Mouse (Mus musculus): ENCODE results near the gene Serpinf2. TPM values are rescaled to one million over a fixed set of nuclear protein-coding genes. Genes with fewer than 3 reads are reported as not detected.

The Serpinf2 gene
- polyA plus RNA-seq, 1 experiment from 2014 or later: not detected

DNA sequence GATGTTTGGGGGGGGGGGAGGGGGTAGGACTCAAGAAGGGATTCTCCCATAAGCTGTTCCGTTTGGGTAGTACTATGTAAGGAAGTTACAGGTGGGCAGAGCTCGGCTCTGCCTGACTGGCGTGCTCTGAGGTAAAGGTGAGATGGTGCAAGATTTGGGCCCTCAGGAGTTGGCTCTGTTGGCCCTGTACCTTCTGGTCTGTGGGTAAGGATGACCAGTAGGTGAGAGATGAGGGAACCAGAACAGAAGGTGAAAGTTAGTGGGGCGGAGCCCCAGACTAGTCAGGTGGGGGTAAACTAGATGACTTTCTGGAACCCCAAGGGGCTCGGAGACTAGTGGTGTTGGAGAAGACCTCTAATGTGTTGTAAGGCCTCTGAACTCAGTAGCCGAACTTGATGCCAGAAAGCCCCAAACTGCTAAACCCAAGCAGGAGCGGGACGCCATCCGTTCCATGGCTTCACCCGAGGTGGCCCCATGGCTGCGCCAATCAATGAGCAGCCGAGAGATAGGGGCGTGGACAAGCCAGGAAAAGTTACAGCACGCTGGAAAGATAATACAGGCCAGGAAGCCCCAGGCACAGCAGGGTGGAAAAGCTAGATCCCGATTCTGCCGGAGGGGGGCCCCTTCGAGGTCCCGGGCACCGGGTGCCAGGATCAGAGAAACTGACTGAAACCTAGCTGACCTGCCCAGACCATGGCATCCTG is 28.3 kb upstream of the Serpinf2 start:
- peak overlapping the region; percentile 62 for H3K9ac ChIP-seq (ENCODE audit: low read length)
- H3K36me3 ChIP-seq (ENCODE audit: control insufficient read depth, insufficient read depth, low read length): no peaks in the 10 kb centered on the region
- DNase-seq (ENCODE audit: low spot score, missing footprints) (peak; percentile 90), ATAC-seq (ENCODE audit: low FRiP score) (peak; percentile 59; the same call in 1 of the 2 replicates)
- peak overlapping the region; percentile 33 for H3K4me3 ChIP-seq (ENCODE audit: low read depth, low read length)
- H3K4me2 ChIP-seq: peak overlapping the region; percentile 52
- no peak overlapping the region for H3K27ac ChIP-seq (ENCODE audit: low read depth, low read length)
- 16% methylated on average over 19 of the region's 19 CpGs for WGBS
- no peaks in the 10 kb centered on the region for H3K27me3 ChIP-seq (ENCODE audit: control insufficient read depth, insufficient read depth, low read length)
- H3K9me3 ChIP-seq (ENCODE audit: control insufficient read depth, low read length): no peaks in the 10 kb centered on the region
- H3K4me1 ChIP-seq (ENCODE audit: control insufficient read depth, insufficient read depth, low read length): no peaks in the 10 kb centered on the region; the same call in 1 of the 2 replicates

DNA sequence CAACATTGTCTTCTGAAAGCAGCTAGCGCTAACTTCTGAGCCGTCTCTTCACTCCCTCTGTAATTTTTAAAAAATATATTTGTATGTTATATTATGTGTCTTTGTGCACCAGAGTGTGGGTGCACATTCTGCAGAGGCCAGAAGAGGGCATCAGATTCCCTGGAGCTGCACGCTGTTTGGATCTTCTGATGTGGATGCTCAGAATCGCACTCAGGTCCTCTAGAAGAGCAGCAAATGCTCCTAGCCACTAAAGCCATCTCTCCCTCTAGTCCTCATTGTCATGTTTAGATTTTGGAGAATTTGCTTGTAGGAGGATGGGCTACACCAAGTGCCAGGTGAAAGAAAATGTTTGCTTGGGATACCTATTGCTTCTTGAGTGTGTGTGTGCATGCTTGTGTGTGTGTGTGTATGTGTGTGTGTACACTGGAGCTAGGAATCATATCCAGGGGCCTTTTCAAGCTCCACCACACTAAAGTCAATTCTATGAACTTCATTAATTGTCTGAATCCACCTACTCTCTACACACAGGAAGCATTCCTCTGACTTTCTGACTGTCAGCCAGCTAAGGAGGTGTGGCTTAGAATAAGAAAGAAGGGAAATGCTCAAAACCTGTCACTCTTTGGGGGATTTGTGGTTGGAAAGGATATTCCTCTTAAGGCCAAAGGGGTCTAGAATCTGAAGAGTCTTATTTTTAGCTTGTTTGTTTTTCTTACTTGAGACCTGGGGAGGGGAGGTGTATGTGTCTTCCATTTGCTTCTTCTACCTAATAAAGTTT is 27.5 kb upstream of the Serpinf2 start:
- ATAC-seq (ENCODE audit: low FRiP score) (no peak), DNase-seq (ENCODE audit: low spot score, missing footprints) (peak; percentile 82)
- H3K4me2 ChIP-seq: no peak overlapping the region
- H3K36me3 ChIP-seq (ENCODE audit: control insufficient read depth, insufficient read depth, low read length): no peaks in the 10 kb centered on the region
- no peak overlapping the region for H3K27ac ChIP-seq (ENCODE audit: low read depth, low read length)
- 95% methylated on average over 4 of the region's 4 CpGs for WGBS
- peaks cover 7% of the 10 kb centered on the region for H3K4me1 ChIP-seq (ENCODE audit: control insufficient read depth, insufficient read depth, low read length)
- no peak overlapping the region for H3K4me3 ChIP-seq (ENCODE audit: low read depth, low read length)
- H3K9me3 ChIP-seq (ENCODE audit: control insufficient read depth, low read length): no peaks in the 10 kb centered on the region
- no peak overlapping the region for H3K9ac ChIP-seq (ENCODE audit: low read length)
- no peaks in the 10 kb centered on the region for H3K27me3 ChIP-seq (ENCODE audit: control insufficient read depth, insufficient read depth, low read length)

DNA sequence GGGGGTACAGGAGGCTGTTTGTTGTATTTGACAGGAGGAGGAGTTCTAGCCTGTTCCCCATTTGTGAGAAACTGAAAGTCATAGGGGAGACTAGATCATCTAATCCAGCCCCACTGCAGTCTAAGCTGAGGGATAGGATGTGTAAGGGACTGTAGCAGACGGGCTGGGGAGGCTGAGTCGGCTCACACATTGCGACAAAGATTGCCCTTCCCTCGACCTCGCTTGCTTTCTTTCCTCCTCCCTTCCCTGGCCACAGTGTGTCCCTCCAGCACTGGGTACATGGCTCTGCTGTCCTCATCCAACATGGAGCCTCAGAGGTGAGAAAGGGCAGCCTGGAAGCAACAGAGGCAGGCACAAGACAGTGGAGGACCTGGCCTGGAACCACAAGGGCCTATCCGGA is 25.7 kb upstream of the Serpinf2 start:
- no peaks in the 10 kb centered on the region for H3K27me3 ChIP-seq (ENCODE audit: control insufficient read depth, insufficient read depth, low read length)
- 89% methylated on average over 6 of the region's 6 CpGs for WGBS
- H3K4me1 ChIP-seq (ENCODE audit: control insufficient read depth, insufficient read depth, low read length): peaks cover 12% of the 10 kb centered on the region
- no peaks in the 10 kb centered on the region for H3K36me3 ChIP-seq (ENCODE audit: control insufficient read depth, insufficient read depth, low read length)
- no peak for ATAC-seq (ENCODE audit: low FRiP score)
- H3K4me2 ChIP-seq: no peak overlapping the region
- no peak overlapping the region for H3K27ac ChIP-seq (ENCODE audit: low read depth, low read length)
- no peaks in the 10 kb centered on the region for H3K9me3 ChIP-seq (ENCODE audit: control insufficient read depth, low read length)
- H3K4me3 ChIP-seq (ENCODE audit: low read depth, low read length): no peak overlapping the region
- DNase-seq (ENCODE audit: low spot score, missing footprints): no peak
- no peak overlapping the region for H3K9ac ChIP-seq (ENCODE audit: low read length)

DNA sequence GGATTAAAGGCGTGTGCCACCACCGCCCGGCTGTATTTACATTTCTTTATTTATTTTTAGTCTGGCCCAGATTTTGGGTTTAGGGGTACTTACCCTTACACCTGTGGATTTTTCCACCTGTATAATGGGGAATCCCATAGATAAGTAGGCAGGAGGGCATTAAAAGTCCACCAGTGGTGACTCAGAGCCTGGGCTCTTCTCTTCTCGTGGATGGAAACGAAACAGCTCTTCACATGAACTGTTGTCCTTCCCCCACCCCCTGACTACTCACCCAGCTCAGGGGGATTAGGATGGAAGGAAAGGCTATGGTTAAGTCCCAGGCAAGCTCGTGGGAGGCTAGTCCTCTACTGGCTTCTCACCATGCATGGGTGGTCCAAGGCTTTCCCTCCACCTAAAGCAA is 25.0 kb upstream of the Serpinf2 start:
- H3K4me3 ChIP-seq (ENCODE audit: low read depth, low read length): no peak overlapping the region
- ATAC-seq (ENCODE audit: low FRiP score) (no peak), DNase-seq (ENCODE audit: low spot score, missing footprints) (no peak)
- no peak overlapping the region for H3K4me2 ChIP-seq
- H3K9me3 ChIP-seq (ENCODE audit: control insufficient read depth, low read length): no peaks in the 10 kb centered on the region
- no peaks in the 10 kb centered on the region for H3K27me3 ChIP-seq (ENCODE audit: control insufficient read depth, insufficient read depth, low read length)
- no peaks in the 10 kb centered on the region for H3K36me3 ChIP-seq (ENCODE audit: control insufficient read depth, insufficient read depth, low read length)
- H3K9ac ChIP-seq (ENCODE audit: low read length): no peak overlapping the region
- H3K27ac ChIP-seq (ENCODE audit: low read depth, low read length): no peak overlapping the region
- 86% methylated on average over 6 of the region's 6 CpGs for WGBS
- peaks cover 17% of the 10 kb centered on the region for H3K4me1 ChIP-seq (ENCODE audit: control insufficient read depth, insufficient read depth, low read length)

DNA sequence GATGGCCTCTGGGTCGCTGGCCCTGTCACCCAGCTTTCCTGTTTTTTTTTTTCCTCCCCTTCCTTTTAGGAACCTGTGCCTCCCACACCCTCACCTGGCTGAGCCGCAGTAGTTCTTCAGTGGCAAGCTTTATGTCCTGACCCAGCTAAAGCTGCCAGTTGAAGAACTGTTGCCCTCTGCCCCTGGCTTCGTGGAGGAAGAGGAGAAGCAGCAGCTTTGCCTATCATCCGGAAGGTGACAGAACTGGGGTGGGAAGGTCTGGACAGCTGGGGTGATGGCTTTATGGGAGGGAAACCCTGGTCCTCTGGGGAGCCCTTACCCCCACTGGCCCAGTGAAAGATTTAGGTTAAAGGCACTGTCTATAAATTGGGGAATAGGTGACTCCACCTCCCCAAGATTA is 24.2 kb upstream of the Serpinf2 start:
- ATAC-seq (ENCODE audit: low FRiP score) (no peak), DNase-seq (ENCODE audit: low spot score, missing footprints) (no peak)
- no peaks in the 10 kb centered on the region for H3K27me3 ChIP-seq (ENCODE audit: control insufficient read depth, insufficient read depth, low read length)
- no peaks in the 10 kb centered on the region for H3K36me3 ChIP-seq (ENCODE audit: control insufficient read depth, insufficient read depth, low read length)
- H3K4me3 ChIP-seq (ENCODE audit: low read depth, low read length): no peak overlapping the region
- H3K4me1 ChIP-seq (ENCODE audit: control insufficient read depth, insufficient read depth, low read length): peaks cover 17% of the 10 kb centered on the region
- no peaks in the 10 kb centered on the region for H3K9me3 ChIP-seq (ENCODE audit: control insufficient read depth, low read length)
- no peak overlapping the region for H3K27ac ChIP-seq (ENCODE audit: low read depth, low read length)
- WGBS: 72% methylated on average over 4 of the region's 4 CpGs
- H3K4me2 ChIP-seq: no peak overlapping the region
- H3K9ac ChIP-seq (ENCODE audit: low read length): no peak overlapping the region

DNA sequence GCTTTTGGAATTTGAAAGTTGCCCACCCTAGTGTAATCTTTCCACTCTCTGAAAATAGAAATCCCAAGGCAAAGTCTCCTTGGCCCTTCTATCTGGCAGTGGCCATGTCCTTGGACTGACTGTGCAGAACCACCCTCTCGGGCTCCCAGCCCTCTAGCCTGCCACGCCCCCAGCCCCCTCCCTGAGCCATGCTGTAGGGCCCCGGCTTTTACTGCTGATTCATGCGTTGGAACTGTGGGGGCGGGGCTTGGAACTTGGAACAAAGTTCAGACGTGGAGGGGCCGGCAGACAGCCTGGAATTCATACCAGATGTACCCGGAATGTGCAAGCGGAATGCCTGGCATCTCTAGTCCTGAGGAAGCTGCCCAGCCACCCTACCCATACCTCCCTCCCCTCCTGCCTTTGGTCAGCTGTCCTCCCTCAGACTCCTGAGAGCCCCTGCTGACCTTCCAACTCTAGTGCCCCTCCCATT is 23.5 kb upstream of the Serpinf2 start:
- DNase-seq (ENCODE audit: low spot score, missing footprints): peak; percentile 87

DNA sequence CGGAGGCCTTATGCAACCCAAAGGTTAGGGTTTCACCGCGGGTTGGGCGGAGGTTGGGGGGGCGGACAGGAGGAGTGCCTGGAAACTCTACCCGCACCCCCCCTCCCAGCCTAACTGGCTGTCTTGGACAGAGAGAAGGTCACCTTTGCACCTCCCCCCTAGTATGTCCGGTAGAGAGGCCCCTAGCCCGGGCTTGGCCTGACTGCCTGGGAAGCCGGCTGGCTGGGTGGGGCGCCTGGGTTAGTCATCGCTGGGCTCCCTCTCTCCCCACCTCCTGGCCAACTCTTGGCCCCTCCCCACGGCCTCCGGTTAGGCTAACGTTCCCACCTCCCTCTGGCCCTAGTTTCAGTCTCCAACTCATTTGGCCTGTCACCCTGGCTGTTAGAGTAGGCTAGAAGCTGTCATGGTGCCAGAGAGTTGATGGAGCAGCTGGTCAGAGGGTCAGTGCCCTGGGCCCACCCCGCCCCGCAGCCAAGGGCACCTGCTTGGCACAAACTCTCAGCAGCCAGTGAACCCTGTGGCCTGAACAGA is 22.9 kb upstream of the Serpinf2 start:
- ATAC-seq (ENCODE audit: low FRiP score): no peak
- Histone ChIP-seq H3K27me3 (ENCODE audit: control insufficient read depth, insufficient read depth, low read length) (no peaks in the 10 kb centered on the region), H3K4me2 (peak overlapping the region; percentile 69), H3K4me1 (ENCODE audit: control insufficient read depth, insufficient read depth, low read length) (peaks cover 17% of the 10 kb centered on the region), H3K9me3 (ENCODE audit: control insufficient read depth, low read length) (no peaks in the 10 kb centered on the region), H3K9ac (ENCODE audit: low read length) (peak overlapping the region; percentile 63), H3K27ac (ENCODE audit: low read depth, low read length) (no peak overlapping the region), H3K36me3 (ENCODE audit: control insufficient read depth, insufficient read depth, low read length) (no peaks in the 10 kb centered on the region), H3K4me3 (ENCODE audit: low read depth, low read length) (peak overlapping the region; percentile 62)
- WGBS: 7% methylated on average over 13 of the region's 16 CpGs
- no peak for DNase-seq (ENCODE audit: low spot score, missing footprints)

More for the DNA sequence above, 23.5 kb upstream of the Serpinf2 start:
- Histone ChIP-seq H3K9ac (ENCODE audit: low read length) (no peak overlapping the region; the same call in 1 of the 2 replicates), H3K27me3 (ENCODE audit: control insufficient read depth, insufficient read depth, low read length) (no peaks in the 10 kb centered on the region), H3K9me3 (ENCODE audit: control insufficient read depth, low read length) (no peaks in the 10 kb centered on the region), H3K4me1 (ENCODE audit: control insufficient read depth, insufficient read depth, low read length) (peaks cover 17% of the 10 kb centered on the region), H3K4me3 (ENCODE audit: low read depth, low read length) (no peak overlapping the region), H3K27ac (ENCODE audit: low read depth, low read length) (no peak overlapping the region), H3K4me2 (peak overlapping the region; percentile 69), H3K36me3 (ENCODE audit: control insufficient read depth, insufficient read depth, low read length) (no peaks in the 10 kb centered on the region)
- ATAC-seq (ENCODE audit: low FRiP score): no peak
- 9% methylated on average over 9 of the region's 9 CpGs for WGBS

DNA sequence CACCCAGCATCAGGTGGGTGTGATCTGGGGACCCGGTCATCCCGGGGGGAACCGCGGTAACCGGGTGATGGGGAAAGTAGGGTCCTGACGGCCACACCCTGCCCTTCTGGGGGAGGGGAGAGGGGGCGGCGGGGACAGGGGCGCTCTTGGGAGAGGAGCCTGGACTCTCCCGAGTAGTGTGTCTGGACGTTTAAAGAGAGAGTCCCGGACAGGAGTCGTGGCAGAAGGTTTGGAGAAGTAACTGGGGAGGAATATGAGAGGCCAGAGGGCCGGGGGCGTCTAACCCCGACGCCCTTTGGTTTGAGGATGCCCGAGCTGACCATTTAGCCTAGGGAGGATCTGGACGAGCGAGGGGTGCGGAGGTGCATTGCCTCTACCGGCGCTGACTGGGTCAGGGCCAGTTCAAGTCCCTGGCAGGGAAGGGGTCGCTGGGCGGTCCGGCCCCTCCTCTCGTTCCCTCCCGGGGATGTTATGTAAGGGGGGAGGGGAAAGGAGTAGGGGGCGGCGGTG is 22.4 kb upstream of the Serpinf2 start:
- H3K27me3 ChIP-seq (ENCODE audit: control insufficient read depth, insufficient read depth, low read length): no peaks in the 10 kb centered on the region
- DNase-seq (ENCODE audit: low spot score, missing footprints) (peak; percentile 85), ATAC-seq (ENCODE audit: low FRiP score) (peak; percentile 65)
- peak overlapping the region; percentile 63 for H3K9ac ChIP-seq (ENCODE audit: low read length)
- H3K27ac ChIP-seq (ENCODE audit: low read depth, low read length): no peak overlapping the region
- no peaks in the 10 kb centered on the region for H3K36me3 ChIP-seq (ENCODE audit: control insufficient read depth, insufficient read depth, low read length)
- H3K9me3 ChIP-seq (ENCODE audit: control insufficient read depth, low read length): no peaks in the 10 kb centered on the region
- H3K4me3 ChIP-seq (ENCODE audit: low read depth, low read length): peak overlapping the region; percentile 62
- under 1% methylated on average over 26 of the region's 30 CpGs for WGBS
- H3K4me1 ChIP-seq (ENCODE audit: control insufficient read depth, insufficient read depth, low read length): peaks cover 17% of the 10 kb centered on the region
- peak overlapping the region; percentile 69 for H3K4me2 ChIP-seq
